Comparison of ENCODE assay signal across 14 mouse cellular contexts in the genomic region with DNA sequence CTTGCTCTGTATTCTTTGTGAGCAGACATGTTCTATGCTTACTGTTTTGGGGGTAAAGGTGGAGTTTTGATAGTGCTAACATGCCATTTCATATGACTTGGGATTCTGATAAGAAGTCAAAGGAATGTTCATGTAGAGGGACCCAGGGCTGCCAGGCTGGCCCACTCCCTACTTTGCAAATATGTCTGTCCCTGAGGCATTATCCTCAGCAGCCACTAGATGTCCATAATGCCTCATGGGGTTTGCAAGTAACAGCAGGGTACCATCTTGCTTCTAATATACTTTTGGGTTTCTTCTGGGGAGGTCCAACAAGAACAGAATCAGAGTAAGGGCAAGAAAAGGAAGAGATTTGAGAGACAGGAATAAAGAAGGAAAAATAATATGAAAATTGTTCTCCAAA. TPM values are rescaled to one million over a fixed set of nuclear protein-coding genes. Genes with fewer than 3 reads are reported as not detected.
A peak's percentile ranks its signal among the peaks of the same experiment; 100 is the strongest.
DNase-seq lines count a peak whose midpoint lies in the region; ATAC-seq and TF ChIP-seq lines count a peak whose summit lies in the region.
"Had no signal": no experiment of that assay in that cellular context is flagged by ENCODE, and none has a peak within 500 bp of the region (broad histone marks: within the 10 kb centered on the region; RNA-seq: fewer than 3 reads in every experiment).

No protein-coding gene starts in this region.

- H3K9ac ChIP-seq in intestine, embryonic 16.5 days (ENCODE audit: low read depth, low read length), result no peak overlapping the region
- no peak overlapping the region for H3K9ac ChIP-seq in intestine, embryonic 15.5 days
- no peak overlapping the region for H3K9ac ChIP-seq in midbrain, embryonic 14.5 days (replicated peaks; ENCODE audit: low read length)
- H3K9ac ChIP-seq in midbrain, embryonic 13.5 days (replicated peaks), result no peak overlapping the region
- H3K9ac ChIP-seq in stomach, postnatal 0 days (ENCODE audit: low read length), result no peak overlapping the region
- H3K9ac ChIP-seq: forebrain, embryonic 15.5 days; midbrain, embryonic 12.5 days had no signal

- no peak overlapping the region for H3K4me3 ChIP-seq in intestine, embryonic 16.5 days (ENCODE audit: low read length)
- H3K4me3 ChIP-seq in intestine, embryonic 15.5 days (replicated peaks), result no peak overlapping the region
- no peak overlapping the region for H3K4me3 ChIP-seq in midbrain, embryonic 14.5 days (replicated peaks; ENCODE audit: low read depth, low read length)
- H3K4me3 ChIP-seq in midbrain, embryonic 13.5 days (replicated peaks), result no peak overlapping the region
- H3K4me3 ChIP-seq in stomach, postnatal 0 days (ENCODE audit: low read depth, low read length), result no peak overlapping the region
- H3K4me3 ChIP-seq: forebrain, embryonic 15.5 days; midbrain, embryonic 12.5 days had no signal

- no peak overlapping the region for H3K4me2 ChIP-seq in intestine, embryonic 16.5 days (ENCODE audit: low read depth, low read length)
- no peak overlapping the region for H3K4me2 ChIP-seq in intestine, embryonic 15.5 days (replicated peaks)
- no peak overlapping the region for H3K4me2 ChIP-seq in midbrain, embryonic 14.5 days (ENCODE audit: low read length)
- no peak overlapping the region for H3K4me2 ChIP-seq in midbrain, embryonic 13.5 days (replicated peaks)
- no peak overlapping the region for H3K4me2 ChIP-seq in stomach, postnatal 0 days (replicated peaks; ENCODE audit: low read depth)
- H3K4me2 ChIP-seq: forebrain, embryonic 15.5 days; midbrain, embryonic 12.5 days had no signal

- H3K36me3 ChIP-seq in intestine, embryonic 16.5 days (ENCODE audit: control insufficient read depth, insufficient read depth, low read length), result no peaks in the 10 kb centered on the region
- no peaks in the 10 kb centered on the region for H3K36me3 ChIP-seq in intestine, embryonic 15.5 days
- no peaks in the 10 kb centered on the region for H3K36me3 ChIP-seq in midbrain, embryonic 14.5 days (ENCODE audit: control insufficient read depth, insufficient read depth, low read length)
- H3K36me3 ChIP-seq in midbrain, embryonic 13.5 days, result no peaks in the 10 kb centered on the region
- no peaks in the 10 kb centered on the region for H3K36me3 ChIP-seq in stomach, postnatal 0 days (ENCODE audit: control insufficient read depth, insufficient read depth, low read length)
- H3K36me3 ChIP-seq: forebrain, embryonic 15.5 days; midbrain, embryonic 12.5 days had no signal

- peak; percentile 26 for ATAC-seq in intestine, embryonic 16.5 days
- no peak for ATAC-seq in intestine, embryonic 15.5 days
- ATAC-seq in midbrain, embryonic 14.5 days (ENCODE audit: low FRiP score, low TSS enrichment), result no peak
- no peak for ATAC-seq in midbrain, embryonic 13.5 days
- ATAC-seq in stomach, postnatal 0 days (ENCODE audit: low FRiP score, low TSS enrichment), result no peak
- ATAC-seq: forebrain, embryonic 15.5 days had no signal

- H3K4me1 ChIP-seq in intestine, embryonic 16.5 days (ENCODE audit: control insufficient read depth, insufficient read depth, low read length), result peaks cover 10% of the 10 kb centered on the region
- H3K4me1 ChIP-seq in intestine, embryonic 15.5 days (replicated peaks), result peaks cover 12% of the 10 kb centered on the region
- peaks cover 13% of the 10 kb centered on the region for H3K4me1 ChIP-seq in midbrain, embryonic 14.5 days (ENCODE audit: control insufficient read depth, insufficient read depth, low read length)
- peaks cover 15% of the 10 kb centered on the region for H3K4me1 ChIP-seq in midbrain, embryonic 13.5 days (replicated peaks)
- H3K4me1 ChIP-seq in stomach, postnatal 0 days (replicated peaks; ENCODE audit: control insufficient read depth, insufficient read depth), result no peaks in the 10 kb centered on the region

- peak; percentile 74 for TF ChIP-seq CTCF in stomach, postnatal 0 days (IDR thresholded peaks at IDR 0.05; ENCODE audit: low read depth)

- no peak overlapping the region for H3K27ac ChIP-seq in intestine, embryonic 16.5 days (ENCODE audit: low read length)
- no peak overlapping the region for H3K27ac ChIP-seq in intestine, embryonic 15.5 days
- H3K27ac ChIP-seq in midbrain, embryonic 14.5 days (replicated peaks; ENCODE audit: low read depth, low read length), result no peak overlapping the region
- H3K27ac ChIP-seq in midbrain, embryonic 13.5 days, result no peak overlapping the region
- no peak overlapping the region for H3K27ac ChIP-seq in stomach, postnatal 0 days (replicated peaks)
- H3K27ac ChIP-seq: forebrain, embryonic 15.5 days; midbrain, embryonic 12.5 days had no signal

- H3K27me3 ChIP-seq in intestine, embryonic 16.5 days (replicated peaks; ENCODE audit: control insufficient read depth, insufficient read depth, low read length), result 0 out of 2 replicates have a peak, but pooled peaks cover under 1% of the 10 kb centered on the region
- H3K27me3 ChIP-seq in intestine, embryonic 15.5 days (replicated peaks), result 0 out of 2 replicates have a peak, but pooled peaks cover 3% of the 10 kb centered on the region
- no peaks in the 10 kb centered on the region for H3K27me3 ChIP-seq in midbrain, embryonic 14.5 days (ENCODE audit: control insufficient read depth, insufficient read depth, low read length)
- peaks cover 11% of the 10 kb centered on the region for H3K27me3 ChIP-seq in midbrain, embryonic 13.5 days
- H3K27me3 ChIP-seq in stomach, postnatal 0 days (ENCODE audit: control insufficient read depth, insufficient read depth, low read length), result no peaks in the 10 kb centered on the region
- H3K27me3 ChIP-seq: forebrain, embryonic 15.5 days had no signal

- peak; percentile 59 for DNase-seq in midbrain, embryonic 14.5 days
- peak; percentile 28 for DNase-seq in R1 (ENCODE audit: low read depth, low spot score)
- DNase-seq in stomach, postnatal 0 days (ENCODE audit: low spot score), result no peak
- DNase-seq in adrenal gland, postnatal 10 days, result no peak
- DNase-seq: adrenal gland, adult 2 months; cerebellum, adult 9-10 months; embryo, embryonic 11 days; lung, postnatal 14 days had no signal

- no peaks in the 10 kb centered on the region for H3K9me3 ChIP-seq in intestine, embryonic 16.5 days (ENCODE audit: control insufficient read depth, low read length)
- no peaks in the 10 kb centered on the region for H3K9me3 ChIP-seq in intestine, embryonic 15.5 days
- H3K9me3 ChIP-seq in midbrain, embryonic 14.5 days (ENCODE audit: control insufficient read depth, low read length), result no peaks in the 10 kb centered on the region
- no peaks in the 10 kb centered on the region for H3K9me3 ChIP-seq in midbrain, embryonic 13.5 days
- no peaks in the 10 kb centered on the region for H3K9me3 ChIP-seq in stomach, postnatal 0 days (ENCODE audit: control insufficient read depth, low read length)
- H3K9me3 ChIP-seq: forebrain, embryonic 15.5 days; midbrain, embryonic 12.5 days had no signal

- no peak for TF ChIP-seq EP300 in stomach, postnatal 0 days (optimal IDR thresholded peaks at IDR 0.05)

RNA-seq across cellular contexts. Expression of a gene that starts 5.1 kb away (rescaled TPM):
- polyA plus RNA-seq in intestine, embryonic 16.5 days (2015; fragmentation: Nextera tagmentation; extraction: Ambion mirVana), result 0.65 and 0.77 TPM in 2 replicates
- polyA plus RNA-seq in intestine, embryonic 15.5 days (2015; fragmentation: Nextera tagmentation; extraction: Ambion mirVana), result 0.31 and 0.52 TPM in 2 replicates
- polyA plus RNA-seq in midbrain, embryonic 14.5 days (2014; fragmentation: Nextera tagmentation; extraction: Ambion mirVana), result 7.5 and 8.3 TPM in 2 replicates
- 5.1 and 5.3 TPM in 2 replicates for polyA plus RNA-seq in midbrain, embryonic 13.5 days (2015; fragmentation: Nextera tagmentation; extraction: Ambion mirVana)
- polyA plus RNA-seq in stomach, postnatal 0 days (2015; fragmentation: Nextera tagmentation; extraction: Ambion mirVana), result 0.51 and 0.62 TPM in 2 replicates
- total RNA-seq in adrenal gland, postnatal 10 days (2021), result 1 to 10 TPM; 5.2 to 5.9 TPM
- total RNA-seq: liver, adult 2 months had no signal

Comparison
In these comparisons a context has a peak if more than half of its experiments do, and no peak if none do; other contexts are left out.
1. DNase-seq: peak in midbrain, embryonic 14.5 days (single experiment) and R1 (single experiment); none in stomach, postnatal 0 days (single experiment) and adrenal gland, postnatal 10 days (single experiment).